Comparison of ENCODE assay signal across 8 mouse cellular contexts in the genomic region with DNA sequence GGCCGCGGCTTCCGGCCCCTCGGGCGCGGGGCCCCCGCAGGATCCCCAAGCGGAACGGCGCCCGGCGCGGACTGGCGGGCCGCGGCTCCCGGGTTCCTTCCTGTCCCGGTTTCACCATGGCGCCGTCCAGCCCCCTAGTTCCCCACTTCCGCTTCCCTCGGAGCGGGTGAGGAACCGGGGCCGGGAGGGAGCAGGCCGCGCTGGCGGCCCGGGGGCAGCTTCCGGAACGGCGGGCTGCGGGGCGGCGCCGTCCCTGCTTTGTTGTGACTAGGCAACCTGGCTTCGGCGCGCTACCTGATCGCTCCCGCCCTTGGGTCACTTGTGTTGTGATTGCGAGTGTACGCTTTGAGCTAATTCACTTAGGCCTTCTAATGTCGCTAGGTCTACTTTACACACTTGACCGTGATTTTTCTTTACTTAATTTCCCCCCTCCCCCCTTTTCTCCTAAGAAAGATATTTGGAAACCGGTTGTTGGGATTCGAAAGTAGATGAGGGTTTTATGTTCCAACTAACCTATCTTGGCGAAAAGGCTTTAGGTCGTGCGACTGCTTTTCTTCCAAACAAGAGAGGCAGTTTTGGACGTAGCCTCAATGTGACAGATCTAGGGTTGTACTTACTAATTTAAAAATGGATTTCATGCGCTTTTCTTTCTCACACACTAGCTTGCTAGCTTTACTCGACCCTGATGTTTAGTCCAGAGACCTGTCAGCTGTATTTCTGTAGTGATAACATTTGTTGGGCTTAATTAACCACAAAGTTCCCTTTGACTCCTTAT. TPM values are rescaled to one million over a fixed set of nuclear protein-coding genes. Genes with fewer than 3 reads are reported as not detected.
DNase-seq lines count a peak whose midpoint lies in the region; ATAC-seq and TF ChIP-seq lines count a peak whose summit lies in the region.

No protein-coding gene starts in this region.

- no peaks in the 10 kb centered on the region for H3K27me3 ChIP-seq in heart, embryonic 10.5 days (ENCODE audit: insufficient read depth, poor library complexity, severe bottlenecking)
- H3K27me3 ChIP-seq in liver, postnatal 0 days (ENCODE audit: insufficient read depth, low read length): no peaks in the 10 kb centered on the region
- no peaks in the 10 kb centered on the region for H3K27me3 ChIP-seq in neural tube, embryonic 14.5 days (ENCODE audit: control insufficient read depth, insufficient read depth, low read length)
- no peaks in the 10 kb centered on the region for H3K27me3 ChIP-seq in thymus, adult 2 months (ENCODE audit: control insufficient read depth, insufficient read depth, low read length)

- ATAC-seq in liver, postnatal 0 days: peak; percentile 73
- peak; percentile 68 for ATAC-seq in neural tube, embryonic 14.5 days (ENCODE audit: low read depth)

- H3K36me3 ChIP-seq in heart, embryonic 10.5 days: peaks cover 8% of the 10 kb centered on the region; the same call in 1 of the 2 replicates
- no peaks in the 10 kb centered on the region for H3K36me3 ChIP-seq in liver, postnatal 0 days (replicated peaks; ENCODE audit: insufficient read depth, low read length)
- no peaks in the 10 kb centered on the region for H3K36me3 ChIP-seq in neural tube, embryonic 14.5 days (ENCODE audit: control insufficient read depth, insufficient read depth, low read length)
- H3K36me3 ChIP-seq in thymus, adult 2 months (ENCODE audit: control insufficient read depth, insufficient read depth, low read length): no peaks in the 10 kb centered on the region

- WGBS in heart, embryonic 10.5 days: under 1% methylated on average over 44 of the region's 53 CpGs
- 1% methylated on average over 42 of the region's 53 CpGs for WGBS in liver, postnatal 0 days (ENCODE audit: insufficient replicate concordance)
- under 1% methylated on average over 38 of the region's 53 CpGs for WGBS in neural tube, embryonic 14.5 days
- WGBS in thymus, adult 2 months: under 1% methylated on average over 53 of the region's 53 CpGs

- peaks cover 12% of the 10 kb centered on the region; the same call in 1 of the 2 replicates for H3K4me1 ChIP-seq in heart, embryonic 10.5 days
- peaks cover 18% of the 10 kb centered on the region for H3K4me1 ChIP-seq in liver, postnatal 0 days (ENCODE audit: insufficient read depth)
- peaks cover 16% of the 10 kb centered on the region for H3K4me1 ChIP-seq in neural tube, embryonic 14.5 days (ENCODE audit: control insufficient read depth, insufficient read depth, low read length)
- H3K4me1 ChIP-seq in thymus, adult 2 months (replicated peaks; ENCODE audit: control insufficient read depth, insufficient read depth, low read length): peaks cover 7% of the 10 kb centered on the region

- no peak for TF ChIP-seq EP300 in liver, postnatal 0 days (IDR thresholded peaks at IDR 0.05; ENCODE audit: low read depth)

- no peaks in the 10 kb centered on the region for H3K9me3 ChIP-seq in heart, embryonic 10.5 days
- H3K9me3 ChIP-seq in liver, postnatal 0 days (ENCODE audit: low read length): no peaks in the 10 kb centered on the region
- H3K9me3 ChIP-seq in neural tube, embryonic 14.5 days (ENCODE audit: control insufficient read depth, low read length): no peaks in the 10 kb centered on the region

- no peak for TF ChIP-seq POLR2A in thymus, adult 2 months (IDR thresholded peaks at IDR 0.05; ENCODE audit: control insufficient read depth, extremely low read depth, insufficient read depth, low read length, poor library complexity)

- DNase-seq in urinary bladder, postnatal 25 days (ENCODE audit: low spot score): peak; percentile 67
- no peak for DNase-seq in urinary bladder, adult 2 months (ENCODE audit: low spot score)
- DNase-seq in embryo, embryonic 11.5 days (ENCODE audit: low read depth, low spot score): peak; percentile 5
- peak; percentile 89 for DNase-seq in heart, embryonic 10.5 days (ENCODE audit: low spot score)
- DNase-seq in kidney, adult 9 months: peak; percentile 74
- DNase-seq in liver, postnatal 0 days: peak; percentile 84
- DNase-seq in thymus, adult 2 months: peak; percentile 82

- TF ChIP-seq CTCF in liver, postnatal 0 days (IDR thresholded peaks at IDR 0.05; ENCODE audit: low read depth): no peak
- no peak for TF ChIP-seq CTCF in thymus, adult 2 months (IDR thresholded peaks at IDR 0.05; ENCODE audit: borderline replicate concordance, control insufficient read depth, extremely low read depth, insufficient read depth, low read length, poor library complexity)

- peak overlapping the region; percentile 91 for H3K9ac ChIP-seq in liver, postnatal 0 days (replicated peaks)
- H3K9ac ChIP-seq in neural tube, embryonic 14.5 days (replicated peaks; ENCODE audit: low read depth, low read length): peak overlapping the region; percentile 87

- H3K4me2 ChIP-seq in liver, postnatal 0 days (ENCODE audit: low read depth, low read length): peak overlapping the region; percentile 88
- peak overlapping the region; percentile 66 for H3K4me2 ChIP-seq in neural tube, embryonic 14.5 days (ENCODE audit: low read depth, low read length)

- H3K27ac ChIP-seq in heart, embryonic 10.5 days: peak overlapping the region; percentile 98
- H3K27ac ChIP-seq in liver, postnatal 0 days (ENCODE audit: low read depth): peak overlapping the region; percentile 99
- peak overlapping the region; percentile 97 for H3K27ac ChIP-seq in neural tube, embryonic 14.5 days (ENCODE audit: low read depth, low read length)
- H3K27ac ChIP-seq in thymus, adult 2 months (ENCODE audit: control insufficient read depth, insufficient read depth, low read length): peak overlapping the region; percentile 71; the same call in 1 of the 2 replicates

- H3K4me3 ChIP-seq in heart, embryonic 10.5 days: peak overlapping the region; percentile 95
- peak overlapping the region; percentile 80 for H3K4me3 ChIP-seq in liver, postnatal 0 days (ENCODE audit: low read depth, low read length)
- peak overlapping the region; percentile 87 for H3K4me3 ChIP-seq in neural tube, embryonic 14.5 days (ENCODE audit: low read depth, low read length)
- H3K4me3 ChIP-seq in thymus, adult 2 months (ENCODE audit: control insufficient read depth, insufficient read depth, low read length): peak overlapping the region; percentile 79

RNA-seq across cellular contexts. Expression of a gene that starts 0.7 kb away (rescaled TPM):
- polyA plus RNA-seq in urinary bladder, adult 2 months (2012; rRNA removed): 94.8 and 100 TPM in 2 replicates
- polyA plus RNA-seq in heart, embryonic 10.5 days (2016; fragmentation: Nextera tagmentation; extraction: Ambion mirVana): 205 and 222 TPM in 2 replicates
- polyA plus RNA-seq in liver, postnatal 0 days (2015; fragmentation: Nextera tagmentation; extraction: Ambion mirVana): 66.7 and 70.7 TPM in 2 replicates
- polyA plus RNA-seq in neural tube, embryonic 14.5 days (2014; fragmentation: Nextera tagmentation; extraction: Ambion mirVana): 142 and 144 TPM in 2 replicates
- polyA plus RNA-seq in thymus, adult 2 months (2012; rRNA removed): 91.1 and 114 TPM in 2 replicates
